Mouse (Mus musculus) spleen, adult 2 months (tissue): ENCODE data around the gene Gtf2a2.

Experiments
- CTCF ChIP-seq: fragments of 200-500 bp; IDR thresholded peaks from 2 replicates; pipeline ENCODE4 v1.5.1; 2011; ENCODE audit warnings: mild to moderate bottlenecking, inconsistent platforms; ENCODE audit not compliant: insufficient read depth, insufficient read length, insufficient replicate concordance; ENCODE audit errors: extremely low read depth
- POLR2A ChIP-seq: fragments of 200-500 bp; IDR thresholded peaks from 2 replicates; pipeline ENCODE4 v1.6.1; 2011; ENCODE audit warnings: low read depth, low read length, inconsistent platforms

DNA sequence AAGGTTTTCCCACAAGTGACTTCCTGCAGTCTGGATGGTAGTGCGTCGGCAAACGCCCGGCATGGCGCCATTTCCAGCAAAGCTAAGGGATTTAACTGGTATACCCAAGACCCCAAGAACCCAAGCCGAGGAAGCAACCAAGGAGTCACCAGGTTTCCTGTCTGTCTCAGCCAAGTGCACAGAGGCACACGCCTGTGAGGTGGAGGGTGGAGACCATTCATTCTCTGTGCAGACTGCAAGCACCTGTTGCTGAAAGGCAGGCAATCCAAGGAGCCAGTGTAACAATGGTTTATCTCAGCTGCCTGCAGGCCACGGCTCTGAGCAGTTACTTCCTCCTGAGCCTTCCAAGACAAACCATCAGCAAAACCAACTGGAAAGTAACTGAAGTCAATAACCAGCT is 60.0 kb downstream of the Gtf2a2 start:
- TF ChIP-seq CTCF, result no peak
- TF ChIP-seq POLR2A, result no peak
